Mouse (Mus musculus) gastrocnemius, adult 2 months (tissue): Measurements from ENCODE around the gene Wtip. TPM values are rescaled to one million over a fixed set of nuclear protein-coding genes. Genes with fewer than 3 reads are reported as not detected.
"Not testable (repeated sequence)": the region's sequence is repeated elsewhere in the genome, so short reads cannot be mapped to it uniquely, and the experiment has no call there.

ENCODE experiments used
- DNase-seq: peaks from one replicate; pipeline ENCODE4 v3.0.0; 2022
- H3K27ac ChIP-seq: fragments of 200-600 bp; 2 replicates; pipeline ENCODE4 v1.8.1; 2022; ENCODE audit warnings: mild to moderate bottlenecking
- H3K4me3 ChIP-seq: fragments of 200-600 bp; 2 replicates; pipeline ENCODE4 v1.8.1; 2022; ENCODE audit warnings: mild to moderate bottlenecking, moderate library complexity
- CTCF ChIP-seq: fragments of 200-600 bp; IDR thresholded peaks from 2 replicates; pipeline ENCODE4 v1.8.1; 2022; ENCODE audit warnings: antibody characterized with exemption, mild to moderate bottlenecking, moderate library complexity
- intact Hi-C: fragments of 180-260 bp; cut with DNase I; formaldehyde crosslinking; loops from one replicate; pipeline ENCODE4 v1.15.1; 2025
- total RNA-seq, 2 experiments: library from RNA; stranded (reverse); gene quantifications; 2 replicates each; pipeline ENCODE4 v1.2.3; 2021

Gene Wtip
- total RNA-seq, 2 experiments from 2014 or later: 3.2 to 3.9 TPM

DNA sequence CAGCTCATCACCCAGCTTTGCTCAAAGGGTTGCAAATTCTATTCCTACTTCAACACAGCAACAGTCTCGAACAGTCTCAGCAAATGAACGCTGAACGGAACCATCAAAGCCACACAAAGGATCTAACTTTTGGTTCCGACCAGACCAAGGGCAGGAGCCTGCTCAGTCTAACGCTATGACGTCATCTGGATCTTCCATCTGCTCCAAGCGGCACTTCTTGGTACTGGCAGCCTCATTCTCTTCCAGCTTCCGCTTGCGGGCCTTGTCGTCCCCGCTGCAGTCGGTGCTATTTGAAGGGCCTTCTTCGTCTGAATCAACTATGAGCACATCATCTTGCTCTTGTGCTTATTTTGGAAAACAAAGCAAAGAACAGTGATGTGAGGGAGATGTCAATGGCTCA lies 8.1 kb upstream of the Wtip start:
- intact Hi-C loops: loop anchor here (10.0 kb wide), 1 partner anchor 674 kb away; the partner anchor contains the start of gene Chst8
- TF ChIP-seq CTCF: no peak

DNA sequence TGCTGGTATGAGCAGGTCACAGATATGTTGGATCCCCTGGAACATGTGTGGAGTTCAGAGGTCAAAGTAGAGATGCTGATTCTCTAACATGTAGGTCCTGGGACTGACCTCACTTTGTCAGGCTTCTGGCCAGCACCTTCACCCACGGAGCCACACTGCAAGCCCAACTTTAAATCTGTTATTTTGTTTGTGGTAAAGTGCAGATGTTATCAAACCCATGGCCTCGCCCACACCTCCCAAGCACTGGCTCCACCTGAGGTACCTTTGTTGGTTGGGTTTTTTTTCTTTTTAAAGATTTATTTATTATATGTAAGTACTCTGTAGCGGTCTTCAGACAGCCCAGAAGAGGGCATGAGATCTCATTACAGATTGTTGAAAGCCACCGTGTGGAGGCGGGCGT lies 6.4 kb upstream of the Wtip start:
- intact Hi-C loops: no loop called here
- no peak for TF ChIP-seq CTCF
- no peak overlapping the region for H3K27ac ChIP-seq
- no peak overlapping the region for H3K4me3 ChIP-seq
- DNase-seq: no peak

More for the DNA sequence above, 8.1 kb upstream of the Wtip start:
- Histone ChIP-seq H3K4me3 (no peak overlapping the region), H3K27ac (no peak overlapping the region)
- DNase-seq: no peak

- no peak overlapping the region for H3K4me3 ChIP-seq
- intact Hi-C loops: loop anchor here (5.0 kb wide), 1 partner anchor 63 kb away; the partner anchor contains the start of gene Pdcd2l
- peak overlapping the region; percentile 86; the same call in 1 of the 2 replicates for H3K27ac ChIP-seq
- TF ChIP-seq CTCF: no peak
- no peak for DNase-seq
Measured at GRCm38 (mm10) chr7:34134336-34134735, 1.3 kb upstream of the Wtip start.

DNA sequence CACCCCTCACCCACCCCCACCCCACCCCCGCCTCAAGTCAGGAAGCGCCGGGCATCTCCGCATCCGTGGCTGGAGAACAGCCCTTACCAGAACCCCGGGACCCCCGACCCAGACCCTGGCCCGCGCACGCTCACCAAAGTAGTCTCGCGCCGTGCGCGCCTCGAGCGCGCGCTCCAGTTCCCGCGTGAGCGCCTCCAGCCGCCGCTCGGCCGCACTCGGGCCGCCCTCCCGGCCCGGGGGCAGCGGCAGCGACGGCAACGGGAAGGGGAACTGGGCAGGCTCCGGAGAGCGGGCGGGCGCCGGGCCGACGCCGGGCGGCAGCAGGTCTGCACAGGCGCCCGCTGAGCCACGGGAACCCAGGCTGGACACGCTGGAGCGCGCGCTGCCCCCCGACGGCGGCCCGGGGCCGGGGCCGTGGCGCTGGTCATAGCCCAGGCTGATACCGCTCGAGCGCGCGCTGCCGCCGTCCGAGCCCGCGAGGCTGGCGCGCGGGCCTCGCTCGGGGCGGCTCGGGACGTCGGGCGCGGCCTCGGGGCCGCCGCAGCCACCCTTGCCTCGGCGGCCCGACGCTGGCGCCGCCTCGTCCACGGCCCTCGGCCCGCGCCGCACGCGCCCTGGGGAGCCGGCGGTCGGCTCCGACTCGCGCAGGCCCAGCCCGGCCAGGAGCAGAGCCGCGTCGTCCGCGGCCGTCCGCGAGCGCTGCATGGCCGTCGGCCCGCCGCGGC lies 551 bp downstream of the Wtip start:
- peak; percentile 38 for DNase-seq
- peak overlapping the region; percentile 77 for H3K4me3 ChIP-seq
- intact Hi-C loops: loop anchor here (5.0 kb wide), 1 partner anchor 65 kb away; the partner anchor contains the start of gene Pdcd2l
- H3K27ac ChIP-seq: peak overlapping the region; percentile 72
- TF ChIP-seq CTCF: no peak

DNA sequence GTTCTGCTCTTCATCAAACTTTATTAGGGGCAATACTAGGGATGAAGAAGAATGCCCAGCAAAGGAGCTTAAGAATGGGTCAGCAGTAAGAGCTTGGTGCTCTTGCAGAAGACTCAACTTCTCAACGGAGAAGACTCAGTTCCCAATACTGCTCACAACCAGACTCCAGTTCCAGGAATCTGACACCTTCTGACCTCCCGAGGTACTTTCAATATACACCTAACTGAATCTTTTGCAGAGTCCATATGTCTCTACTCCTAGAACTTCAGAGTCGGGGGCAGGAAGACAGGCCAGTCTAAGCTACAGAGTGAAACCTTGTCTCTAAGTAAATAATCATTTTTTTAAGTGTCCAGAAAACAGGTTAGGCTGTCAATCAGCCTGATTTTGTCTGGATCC lies 1.1 kb downstream of the Wtip start:
- H3K27ac ChIP-seq: peak overlapping the region; percentile 72
- H3K4me3 ChIP-seq: peak overlapping the region; percentile 77
- intact Hi-C loops: loop anchor here (5.0 kb wide), 1 partner anchor 65 kb away; the partner anchor contains the start of gene Pdcd2l
- TF ChIP-seq CTCF: no peak
- no peak for DNase-seq

DNA sequence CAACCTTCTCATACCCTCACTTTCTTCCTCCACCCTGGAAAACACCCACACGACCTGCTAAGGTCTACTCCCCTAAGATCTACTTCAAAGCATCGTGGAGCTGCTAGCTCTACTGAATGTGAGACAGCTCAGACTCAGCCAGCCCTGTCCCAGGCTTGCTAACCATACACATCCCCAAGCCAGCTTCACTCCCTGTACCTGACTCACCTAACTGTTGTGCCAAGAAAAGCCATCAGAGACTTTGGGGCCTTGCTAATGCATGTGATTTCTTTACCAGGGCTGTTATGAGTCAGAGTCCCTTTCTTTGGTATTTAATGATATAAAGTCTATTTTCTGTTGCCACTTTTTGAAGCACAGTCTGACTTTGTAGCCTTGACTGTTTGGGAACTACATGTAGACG lies 1.9 kb downstream of the Wtip start:
- peak overlapping the region; percentile 77 for H3K4me3 ChIP-seq
- intact Hi-C loops: loop anchor here (5.0 kb wide), 1 partner anchor 66 kb away; the partner anchor contains the start of gene Pdcd2l

DNA sequence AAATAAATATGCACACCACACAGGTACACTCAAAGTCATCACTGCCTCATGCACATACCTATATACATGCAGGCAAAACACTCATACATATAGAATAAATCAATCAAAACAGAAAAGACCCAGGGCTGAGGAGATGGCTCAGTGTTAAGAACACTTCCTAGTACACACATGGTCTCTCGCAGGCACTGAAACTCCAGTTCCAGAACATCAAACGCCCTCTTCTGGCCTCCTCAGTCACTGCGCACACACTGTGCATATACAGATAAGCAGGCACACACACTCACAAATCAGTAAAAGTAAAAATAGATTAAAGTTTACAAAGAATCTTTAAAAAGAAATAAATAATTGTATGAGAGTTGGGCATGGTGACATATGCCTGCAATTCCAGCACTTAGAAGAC lies 6.8 kb downstream of the Wtip start:
- intact Hi-C loops: no loop called here
- no peak for DNase-seq
- H3K4me3 ChIP-seq: no peak overlapping the region
- H3K27ac ChIP-seq: no peak overlapping the region
- no peak for TF ChIP-seq CTCF

More for the DNA sequence above, 1.9 kb downstream of the Wtip start:
- no peak for TF ChIP-seq CTCF
- DNase-seq: no peak
- H3K27ac ChIP-seq: peak overlapping the region; percentile 72

DNA sequence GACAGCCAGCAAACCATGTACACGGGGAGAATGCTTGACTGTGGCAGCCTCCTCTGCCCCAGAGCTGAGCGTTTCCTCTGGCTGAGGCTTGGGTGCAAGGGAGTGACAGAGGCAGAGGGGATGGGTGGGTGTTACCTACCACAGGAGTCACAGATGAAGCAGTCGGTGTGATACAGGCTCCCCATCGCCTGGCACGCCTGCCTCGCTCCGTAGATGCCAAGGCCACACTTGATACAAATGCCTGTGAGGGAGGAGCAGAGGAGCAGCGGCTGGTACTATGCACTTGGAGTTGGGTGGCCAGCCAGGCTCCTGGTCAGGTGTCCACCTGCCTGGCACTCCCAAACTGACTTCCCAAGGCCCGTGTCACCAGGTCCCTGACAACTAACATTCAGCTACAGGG lies 7.7 kb downstream of the Wtip start:
- no peak for DNase-seq
- intact Hi-C loops: no loop called here
- TF ChIP-seq CTCF: no peak

DNA sequence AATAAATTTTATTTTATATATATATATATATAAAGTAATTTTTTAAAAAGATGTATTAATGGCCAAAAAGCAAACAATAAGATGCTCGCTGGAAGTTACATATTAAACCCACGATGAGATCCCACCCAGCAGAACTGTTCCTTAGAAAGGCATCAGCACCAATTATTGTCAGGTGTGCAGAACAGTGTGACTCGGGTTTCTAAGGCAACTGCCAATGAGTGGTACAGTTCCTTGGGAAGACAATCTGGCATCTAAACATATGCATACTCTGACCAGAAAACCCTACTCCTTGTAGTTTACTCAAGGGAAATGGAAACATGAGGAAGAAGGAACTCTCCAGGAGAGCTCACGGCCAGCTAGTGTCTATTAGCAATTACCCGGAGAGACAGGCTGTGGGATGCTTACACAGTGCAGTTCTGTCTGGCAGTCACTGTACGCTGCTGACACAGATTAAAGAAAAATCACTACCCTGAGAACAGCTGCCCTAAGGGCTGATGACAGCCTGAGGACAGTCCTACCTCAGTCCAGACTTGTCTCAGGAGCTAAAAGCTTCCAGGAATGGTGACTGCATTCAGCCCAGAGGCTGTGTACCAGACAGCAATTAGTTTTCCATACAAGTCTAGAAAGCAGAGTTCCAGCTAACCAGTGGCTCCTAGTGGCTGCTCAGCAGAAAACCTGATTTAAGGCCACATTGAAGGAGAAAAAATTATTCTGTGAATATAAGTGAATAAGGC lies 9.9 kb downstream of the Wtip start:
- H3K27ac ChIP-seq: no peak overlapping the region
- H3K4me3 ChIP-seq: no peak overlapping the region
- intact Hi-C loops: no loop called here
- TF ChIP-seq CTCF: peak; percentile 38; the same call in 1 of the 2 replicates
- DNase-seq: no peak

More for the DNA sequence above, 7.7 kb downstream of the Wtip start:
- Histone ChIP-seq H3K27ac (no peak overlapping the region), H3K4me3 (no peak overlapping the region)

DNA sequence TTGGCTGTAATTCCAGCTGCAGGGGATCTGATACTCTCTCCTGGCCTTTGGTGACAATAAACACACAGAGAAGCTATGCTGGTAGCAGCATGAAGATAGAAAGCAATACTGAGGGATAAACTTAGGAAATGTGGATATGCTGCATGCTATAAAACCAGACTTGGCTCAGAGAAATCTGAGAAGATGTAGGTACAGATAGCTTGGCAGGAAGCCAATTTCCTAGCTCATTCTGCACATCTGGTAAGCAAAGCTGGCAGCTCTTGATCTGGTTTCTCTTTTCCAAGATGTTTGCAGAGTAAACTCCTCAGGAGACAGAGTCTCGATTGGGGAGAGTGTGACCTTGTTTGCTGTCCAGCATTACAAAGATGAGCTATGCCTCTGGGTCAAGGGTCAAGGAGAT lies 12.4 kb downstream of the Wtip start:
- H3K27ac ChIP-seq, intact Hi-C loops, H3K4me3 ChIP-seq: not testable (repeated sequence)
- DNase-seq: peak; percentile 1

DNA sequence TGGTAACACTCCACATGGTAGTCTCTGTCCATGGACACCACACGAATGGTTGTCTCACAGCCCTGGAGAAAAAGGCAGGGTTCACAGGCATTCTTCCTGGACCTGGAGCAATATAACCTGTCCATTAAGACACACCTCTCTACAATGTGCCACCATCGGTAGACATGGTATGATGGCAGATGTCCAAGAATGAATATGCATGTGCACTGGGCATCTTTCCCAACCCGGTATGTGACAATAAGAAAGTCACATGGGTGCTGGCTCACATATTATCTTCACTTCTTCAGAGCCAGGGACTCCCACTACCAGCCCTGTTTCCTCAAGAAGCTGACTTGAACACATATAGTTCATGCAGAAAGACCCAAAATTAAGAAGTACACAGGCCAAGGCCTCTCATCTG lies 16.5 kb downstream of the Wtip start:
- intact Hi-C loops: no loop called here
- no peak for TF ChIP-seq CTCF
- H3K27ac ChIP-seq: no peak overlapping the region
- H3K4me3 ChIP-seq: no peak overlapping the region
- no peak for DNase-seq

- TF ChIP-seq CTCF: no peak
- Histone ChIP-seq H3K4me3 (no peak overlapping the region), H3K27ac (no peak overlapping the region)
- intact Hi-C loops: no loop called here
- DNase-seq: no peak
Measured at GRCm38 (mm10) chr7:34109190-34109589, 23.9 kb downstream of the Wtip start.

DNA sequence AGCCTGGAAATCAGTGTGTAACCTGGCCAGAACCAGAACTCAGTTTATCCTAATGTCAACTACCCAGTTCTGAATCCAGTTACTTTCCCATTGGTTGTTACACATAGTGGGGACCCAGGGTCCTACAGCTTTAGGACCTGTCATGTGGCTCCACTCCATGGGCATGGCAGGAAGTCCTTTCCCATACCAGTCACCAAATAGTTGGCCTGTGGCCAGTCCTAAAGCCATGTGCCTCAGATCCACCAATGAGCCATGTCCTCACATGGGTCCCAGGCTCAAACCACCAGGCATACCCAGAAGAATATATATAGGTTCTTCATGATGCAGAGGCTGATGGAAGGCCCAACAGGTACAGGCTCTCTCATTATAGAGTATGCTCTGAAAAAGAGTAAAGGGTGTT lies 31.8 kb downstream of the Wtip start:
- Histone ChIP-seq H3K4me3 (no peak overlapping the region), H3K27ac (no peak overlapping the region)
- intact Hi-C loops: no loop called here
- TF ChIP-seq CTCF: no peak
- no peak for DNase-seq
